Mouse (Mus musculus): ENCODE measurements around the gene Gm6525. TPM values are rescaled to one million over a fixed set of nuclear protein-coding genes. Genes with fewer than 3 reads are reported as not detected.

Gm6525 gene
- polyA plus RNA-seq, 1 experiment from 2014 or later, result 0.97 TPM

GRCm38 (mm10) chr3:84180304-84180703 is 6.4 kb downstream of the Gm6525 start:
- H3K27me3 ChIP-seq (replicated peaks; ENCODE audit: control insufficient read depth, insufficient read depth, low read length), result no peaks in the 10 kb centered on the region
- no peak overlapping the region for H3K4me2 ChIP-seq (ENCODE audit: low read length)
- no peak overlapping the region for H3K4me3 ChIP-seq (ENCODE audit: low read depth, low read length)
- H3K27ac ChIP-seq (ENCODE audit: low read depth, low read length), result no peak overlapping the region
- 0 out of 2 replicates have a peak, but pooled peaks cover 3% of the 10 kb centered on the region for H3K9me3 ChIP-seq (replicated peaks; ENCODE audit: control insufficient read depth, low read length)
- H3K36me3 ChIP-seq (ENCODE audit: control insufficient read depth, insufficient read depth, low read length), result peaks cover 45% of the 10 kb centered on the region
- ATAC-seq (no peak), DNase-seq (ENCODE audit: low spot score) (no peak)
- 83% methylated on average over 2 of the region's 2 CpGs for WGBS
- peaks cover 13% of the 10 kb centered on the region; the same call in 1 of the 2 replicates for H3K4me1 ChIP-seq (ENCODE audit: control insufficient read depth, insufficient read depth, low read length)
- H3K9ac ChIP-seq (ENCODE audit: low read length), result no peak overlapping the region

GRCm38 (mm10) chr3:84181102-84181501 is 7.2 kb downstream of the Gm6525 start:
- no peak overlapping the region for H3K9ac ChIP-seq (ENCODE audit: low read length)
- H3K4me1 ChIP-seq (ENCODE audit: control insufficient read depth, insufficient read depth, low read length), result peaks cover 13% of the 10 kb centered on the region; the same call in 1 of the 2 replicates
- no peak overlapping the region for H3K27ac ChIP-seq (ENCODE audit: low read depth, low read length)
- no peak overlapping the region for H3K4me2 ChIP-seq (ENCODE audit: low read length)
- H3K4me3 ChIP-seq (ENCODE audit: low read depth, low read length), result no peak overlapping the region
- 0 out of 2 replicates have a peak, but pooled peaks cover 3% of the 10 kb centered on the region for H3K9me3 ChIP-seq (replicated peaks; ENCODE audit: control insufficient read depth, low read length)
- DNase-seq (ENCODE audit: low spot score) (no peak), ATAC-seq (no peak)
- WGBS, result 20% methylated on average over 8 of the region's 8 CpGs
- H3K36me3 ChIP-seq (ENCODE audit: control insufficient read depth, insufficient read depth, low read length), result peaks cover 38% of the 10 kb centered on the region
- H3K27me3 ChIP-seq (replicated peaks; ENCODE audit: control insufficient read depth, insufficient read depth, low read length), result no peaks in the 10 kb centered on the region

GRCm38 (mm10) chr3:84181717-84182116 is 7.8 kb downstream of the Gm6525 start:
- no peaks in the 10 kb centered on the region for H3K27me3 ChIP-seq (replicated peaks; ENCODE audit: control insufficient read depth, insufficient read depth, low read length)
- no peak overlapping the region for H3K4me3 ChIP-seq (ENCODE audit: low read depth, low read length)
- peaks cover 13% of the 10 kb centered on the region; the same call in 1 of the 2 replicates for H3K4me1 ChIP-seq (ENCODE audit: control insufficient read depth, insufficient read depth, low read length)
- no peak overlapping the region for H3K27ac ChIP-seq (ENCODE audit: low read depth, low read length)
- DNase-seq (ENCODE audit: low spot score) (no peak), ATAC-seq (no peak)
- no peak overlapping the region for H3K9ac ChIP-seq (ENCODE audit: low read length)
- 19% methylated on average over 4 of the region's 4 CpGs for WGBS
- H3K4me2 ChIP-seq (ENCODE audit: low read length), result no peak overlapping the region
- 0 out of 2 replicates have a peak, but pooled peaks cover 3% of the 10 kb centered on the region for H3K9me3 ChIP-seq (replicated peaks; ENCODE audit: control insufficient read depth, low read length)
- H3K36me3 ChIP-seq (ENCODE audit: control insufficient read depth, insufficient read depth, low read length), result peaks cover 36% of the 10 kb centered on the region

- no peak overlapping the region for H3K4me3 ChIP-seq (ENCODE audit: low read depth, low read length)
- 0 out of 2 replicates have a peak, but pooled peaks cover 3% of the 10 kb centered on the region for H3K9me3 ChIP-seq (replicated peaks; ENCODE audit: control insufficient read depth, low read length)
- H3K4me2 ChIP-seq (ENCODE audit: low read length), result no peak overlapping the region
- 72% methylated on average over 10 of the region's 10 CpGs for WGBS
- no peak overlapping the region for H3K27ac ChIP-seq (ENCODE audit: low read depth, low read length)
- peaks cover 6% of the 10 kb centered on the region; the same call in 1 of the 2 replicates for H3K4me1 ChIP-seq (ENCODE audit: control insufficient read depth, insufficient read depth, low read length)
- H3K36me3 ChIP-seq (ENCODE audit: control insufficient read depth, insufficient read depth, low read length), result peaks cover 69% of the 10 kb centered on the region
- H3K27me3 ChIP-seq (replicated peaks; ENCODE audit: control insufficient read depth, insufficient read depth, low read length), result no peaks in the 10 kb centered on the region
- no peak overlapping the region for H3K9ac ChIP-seq (ENCODE audit: low read length)
- DNase-seq (ENCODE audit: low spot score), result no peak
- ATAC-seq, result no peak
Observed at GRCm38 (mm10) chr3:84189629-84190173, 15.8 kb downstream of the Gm6525 start.

- Histone ChIP-seq H3K36me3 (ENCODE audit: control insufficient read depth, insufficient read depth, low read length) (peaks cover 66% of the 10 kb centered on the region), H3K9me3 (replicated peaks; ENCODE audit: control insufficient read depth, low read length) (no peaks in the 10 kb centered on the region), H3K4me2 (ENCODE audit: low read length) (0 out of 2 replicates have a peak overlapping the region, but pooled peaks have one; percentile 2), H3K4me1 (ENCODE audit: control insufficient read depth, insufficient read depth, low read length) (peaks cover 6% of the 10 kb centered on the region; the same call in 1 of the 2 replicates), H3K4me3 (ENCODE audit: low read depth, low read length) (no peak overlapping the region), H3K9ac (ENCODE audit: low read length) (no peak overlapping the region), H3K27ac (ENCODE audit: low read depth, low read length) (no peak overlapping the region), H3K27me3 (replicated peaks; ENCODE audit: control insufficient read depth, insufficient read depth, low read length) (no peaks in the 10 kb centered on the region)
- DNase-seq (ENCODE audit: low spot score) (no peak), ATAC-seq (peak; percentile 42)
- 32% methylated on average over 41 of the region's 41 CpGs for whole genome bisulfite sequencing
Observed at GRCm38 (mm10) chr3:84190513-84191061, 16.7 kb downstream of the Gm6525 start.

GRCm38 (mm10) chr3:84191141-84191881 is 17.4 kb downstream of the Gm6525 start:
- ATAC-seq (peak; percentile 24; the same call in 1 of the 2 replicates), DNase-seq (ENCODE audit: low spot score) (no peak)
- H3K4me3 ChIP-seq (ENCODE audit: low read depth, low read length), result no peak overlapping the region
- 55% methylated on average over 21 of the region's 21 CpGs for WGBS
- no peak overlapping the region for H3K4me2 ChIP-seq (ENCODE audit: low read length)
- H3K9ac ChIP-seq (ENCODE audit: low read length), result no peak overlapping the region
- no peaks in the 10 kb centered on the region for H3K9me3 ChIP-seq (replicated peaks; ENCODE audit: control insufficient read depth, low read length)
- H3K27me3 ChIP-seq (replicated peaks; ENCODE audit: control insufficient read depth, insufficient read depth, low read length), result no peaks in the 10 kb centered on the region
- no peak overlapping the region for H3K27ac ChIP-seq (ENCODE audit: low read depth, low read length)
- H3K36me3 ChIP-seq (ENCODE audit: control insufficient read depth, insufficient read depth, low read length), result peaks cover 71% of the 10 kb centered on the region
- H3K4me1 ChIP-seq (ENCODE audit: control insufficient read depth, insufficient read depth, low read length), result peaks cover 6% of the 10 kb centered on the region; the same call in 1 of the 2 replicates

GRCm38 (mm10) chr3:84193881-84194280 is 20.0 kb downstream of the Gm6525 start:
- Histone ChIP-seq H3K4me1 (ENCODE audit: control insufficient read depth, insufficient read depth, low read length) (peaks cover 6% of the 10 kb centered on the region; the same call in 1 of the 2 replicates), H3K9ac (ENCODE audit: low read length) (no peak overlapping the region), H3K4me2 (ENCODE audit: low read length) (no peak overlapping the region), H3K27ac (ENCODE audit: low read depth, low read length) (no peak overlapping the region), H3K9me3 (replicated peaks; ENCODE audit: control insufficient read depth, low read length) (no peaks in the 10 kb centered on the region), H3K36me3 (ENCODE audit: control insufficient read depth, insufficient read depth, low read length) (peaks cover 70% of the 10 kb centered on the region), H3K27me3 (replicated peaks; ENCODE audit: control insufficient read depth, insufficient read depth, low read length) (no peaks in the 10 kb centered on the region), H3K4me3 (ENCODE audit: low read depth, low read length) (no peak overlapping the region)
- 58% methylated on average over 4 of the region's 4 CpGs for WGBS
- ATAC-seq (no peak), DNase-seq (ENCODE audit: low spot score) (no peak)

- H3K4me2 ChIP-seq (ENCODE audit: low read length), result no peak overlapping the region
Observed at GRCm38 (mm10) chr3:84198229-84198628, 24.3 kb downstream of the Gm6525 start.

More at GRCm38 (mm10) chr3:84198229-84198628, 24.3 kb downstream of the Gm6525 start:
- no peak overlapping the region for H3K4me3 ChIP-seq (ENCODE audit: low read depth, low read length)
- H3K27me3 ChIP-seq (replicated peaks; ENCODE audit: control insufficient read depth, insufficient read depth, low read length), result no peaks in the 10 kb centered on the region
- no peak overlapping the region for H3K27ac ChIP-seq (ENCODE audit: low read depth, low read length)
- peaks cover 43% of the 10 kb centered on the region for H3K36me3 ChIP-seq (ENCODE audit: control insufficient read depth, insufficient read depth, low read length)
- no peaks in the 10 kb centered on the region for H3K9me3 ChIP-seq (replicated peaks; ENCODE audit: control insufficient read depth, low read length)
- ATAC-seq (no peak), DNase-seq (ENCODE audit: low spot score) (no peak)
- H3K9ac ChIP-seq (ENCODE audit: low read length), result no peak overlapping the region
- H3K4me1 ChIP-seq (ENCODE audit: control insufficient read depth, insufficient read depth, low read length), result peaks cover 15% of the 10 kb centered on the region
- WGBS, result 96% methylated on average over 3 of the region's 3 CpGs

All from forebrain, embryonic 14.5 days (tissue).